Comparison of ENCODE assay signal across 25 mouse cellular contexts in the genomic region with DNA sequence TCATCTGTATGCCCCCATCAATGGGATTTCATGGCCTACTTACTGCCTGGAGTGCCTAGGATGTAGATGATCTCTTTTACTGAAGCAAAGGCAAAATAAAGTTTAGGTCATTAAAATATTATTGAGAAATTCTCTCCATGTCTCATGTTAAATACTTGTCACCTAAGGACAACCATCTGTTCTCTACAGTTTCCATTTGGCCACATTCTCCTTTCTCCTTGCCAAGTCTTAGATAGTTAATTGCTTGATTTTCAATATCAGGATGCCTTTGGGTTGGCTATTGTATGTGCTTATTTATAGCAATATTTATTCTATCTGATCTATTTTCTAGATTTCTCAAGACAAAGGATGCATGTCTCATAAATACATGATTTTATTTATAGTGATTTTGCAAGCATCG.
"Had no signal": no experiment of that assay in that cellular context is flagged by ENCODE, and none has a peak within 500 bp of the region (broad histone marks: within the 10 kb centered on the region; RNA-seq: fewer than 3 reads in every experiment).

No protein-coding gene starts in this region.

- H3K4me3 ChIP-seq: gastrocnemius, adult 2 months; heart, embryonic 10.5 days; heart, embryonic 12.5 days; hindbrain, embryonic 10.5 days; hindbrain, embryonic 12.5 days; intestine, embryonic 15.5 days; layer of hippocampus, adult 2 months; left cerebral cortex, adult 2 months; limb, embryonic 10.5 days; limb, embryonic 12.5 days had no signal

- H3K4me2 ChIP-seq: heart, embryonic 12.5 days; hindbrain, embryonic 12.5 days; hindbrain, embryonic 14.5 days; intestine, embryonic 15.5 days; limb, embryonic 12.5 days had no signal

- H3K4me1 ChIP-seq: heart, embryonic 10.5 days; heart, embryonic 12.5 days; hindbrain, embryonic 10.5 days; hindbrain, embryonic 12.5 days; intestine, embryonic 15.5 days; limb, embryonic 10.5 days; limb, embryonic 12.5 days had no signal

- H3K27me3 ChIP-seq: heart, embryonic 12.5 days; hindbrain, embryonic 12.5 days; intestine, embryonic 15.5 days; limb, embryonic 12.5 days had no signal

- H3K9ac ChIP-seq: heart, embryonic 12.5 days; hindbrain, embryonic 12.5 days; hindbrain, embryonic 14.5 days; intestine, embryonic 15.5 days; limb, embryonic 12.5 days had no signal

- ATAC-seq: hindbrain, embryonic 16.5 days; inflammation-experienced regulatory T-cells, adult 6 months; intestine, embryonic 15.5 days; intestine, postnatal 0 days had no signal

- DNase-seq: gastrocnemius, adult 2 months; gastrocnemius, postnatal 10 days; gastrocnemius, postnatal 25 days; heart, adult 18-20 months; heart, postnatal 10 days; heart, postnatal 4 days; kidney, adult 18-20 months; kidney, adult 8-10 months; kidney, postnatal 10 days; kidney, postnatal 25 days; kidney, postnatal 4 days; liver had no signal

- H3K9me3 ChIP-seq: heart, embryonic 10.5 days; heart, embryonic 12.5 days; hindbrain, embryonic 10.5 days; hindbrain, embryonic 12.5 days; intestine, embryonic 15.5 days; limb, embryonic 10.5 days; limb, embryonic 12.5 days had no signal

- H3K36me3 ChIP-seq: heart, embryonic 10.5 days; heart, embryonic 12.5 days; hindbrain, embryonic 10.5 days; hindbrain, embryonic 12.5 days; intestine, embryonic 15.5 days; limb, embryonic 10.5 days; limb, embryonic 12.5 days had no signal

- H3K27ac ChIP-seq: gastrocnemius, adult 2 months; heart, embryonic 10.5 days; hindbrain, embryonic 10.5 days; hindbrain, embryonic 12.5 days; hindbrain, embryonic 14.5 days; intestine, embryonic 15.5 days; layer of hippocampus, adult 2 months; left cerebral cortex, adult 2 months; limb, embryonic 10.5 days; limb, embryonic 12.5 days had no signal
